Mouse (Mus musculus): ENCODE measurements around the gene Rrh. TPM values are rescaled to one million over a fixed set of nuclear protein-coding genes. Genes with fewer than 3 reads are reported as not detected.

The Rrh gene
- 0.60 TPM for polyA plus RNA-seq (2014; fragmentation: Illumina TruSeq; extraction: RNeasy Lipid Tissue Mini Kit (QIAGEN cat#74804); ENCODE audit: low read depth, low replicate concordance)

GRCm38 (mm10) chr3:129822206-129822775 lies at the start of gene Rrh:
Gene Rrh, minus strand, starts transcription at chr3:129822587.

DNA sequence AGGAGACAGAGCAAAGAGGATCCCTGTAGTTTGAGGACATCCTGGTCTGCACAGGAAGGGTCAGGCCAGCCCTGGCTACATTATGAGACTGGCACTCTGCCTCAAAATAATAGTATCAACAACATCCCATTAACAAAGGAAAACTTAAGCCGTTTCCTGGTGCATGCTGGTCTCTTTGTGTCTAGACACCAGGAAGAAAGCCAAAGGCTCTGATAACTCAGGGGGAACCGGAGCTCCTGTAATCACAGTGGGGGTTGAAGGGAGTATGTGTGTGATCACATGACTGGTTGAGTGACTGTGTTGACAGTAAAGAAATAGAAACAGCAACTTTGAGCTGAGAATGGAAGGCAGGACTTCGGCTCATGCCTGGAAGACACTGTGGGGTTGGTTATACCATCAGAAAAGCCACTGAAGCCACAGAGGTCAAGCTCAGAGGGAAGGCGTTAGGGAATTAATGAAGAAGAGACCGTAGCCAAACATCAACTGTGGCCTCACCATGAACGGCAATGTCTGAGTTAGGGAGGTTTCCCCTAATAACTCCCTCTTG lies 13.1 kb upstream of the Rrh start, which contains the start of gene Cfi:
TSS of gene Cfi (plus strand) at position 497 of the 547 bp plus-strand sequence.

DNA sequence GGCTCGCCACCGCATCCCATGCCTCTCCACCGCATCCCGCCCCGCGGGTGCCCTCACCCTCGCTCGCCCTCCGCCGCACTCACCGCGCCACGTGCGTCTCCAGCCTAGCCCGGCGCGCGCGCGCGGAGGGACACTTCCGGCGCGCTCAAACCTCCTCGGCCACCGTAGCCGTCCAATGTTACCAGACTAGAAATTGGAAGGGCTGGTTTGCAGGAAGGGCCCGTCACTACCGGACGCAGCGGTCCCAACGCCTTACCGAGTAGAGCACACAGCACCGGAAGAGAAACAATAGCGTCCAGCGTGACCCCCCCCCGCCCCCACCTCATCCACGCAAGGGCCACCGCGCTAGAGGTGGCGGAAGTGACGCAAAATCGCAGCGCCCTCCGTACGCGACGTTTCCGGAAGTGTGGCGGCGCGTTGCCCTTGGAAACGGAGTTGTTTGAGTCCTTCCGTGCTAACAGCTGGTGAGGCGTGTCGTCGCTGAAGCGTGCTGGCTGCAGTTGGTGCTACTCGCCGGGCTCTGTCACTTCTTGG lies 8.7 kb upstream of the Rrh start, which contains the start of gene Gar1:
TSS of gene Gar1 (minus strand) at position 362 of the 534 bp plus-strand sequence.

DNA sequence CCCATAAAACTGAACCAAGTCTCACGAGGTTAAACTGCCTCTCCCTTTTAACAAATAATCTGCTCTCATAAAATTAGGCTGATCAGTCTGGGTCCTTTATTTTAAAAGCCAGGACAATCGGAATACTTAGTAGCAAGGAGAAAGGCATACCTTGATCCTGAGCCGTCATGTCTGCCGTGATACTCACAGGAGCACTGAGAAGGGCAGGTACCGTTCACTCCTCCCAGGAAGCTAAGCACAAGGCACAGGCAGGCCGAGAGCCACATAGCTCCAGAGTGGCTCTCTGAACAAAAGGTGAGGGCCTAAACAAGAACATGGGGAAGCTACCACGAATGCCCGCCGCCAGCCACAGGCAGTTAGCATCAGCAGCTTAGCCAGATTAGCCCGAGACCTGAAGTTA lies 18.6 kb downstream of the Rrh start, which contains the start of gene Lrit3:
TSS of gene Lrit3 (minus strand) at position 266 of the 400 bp plus-strand sequence.

DNA sequence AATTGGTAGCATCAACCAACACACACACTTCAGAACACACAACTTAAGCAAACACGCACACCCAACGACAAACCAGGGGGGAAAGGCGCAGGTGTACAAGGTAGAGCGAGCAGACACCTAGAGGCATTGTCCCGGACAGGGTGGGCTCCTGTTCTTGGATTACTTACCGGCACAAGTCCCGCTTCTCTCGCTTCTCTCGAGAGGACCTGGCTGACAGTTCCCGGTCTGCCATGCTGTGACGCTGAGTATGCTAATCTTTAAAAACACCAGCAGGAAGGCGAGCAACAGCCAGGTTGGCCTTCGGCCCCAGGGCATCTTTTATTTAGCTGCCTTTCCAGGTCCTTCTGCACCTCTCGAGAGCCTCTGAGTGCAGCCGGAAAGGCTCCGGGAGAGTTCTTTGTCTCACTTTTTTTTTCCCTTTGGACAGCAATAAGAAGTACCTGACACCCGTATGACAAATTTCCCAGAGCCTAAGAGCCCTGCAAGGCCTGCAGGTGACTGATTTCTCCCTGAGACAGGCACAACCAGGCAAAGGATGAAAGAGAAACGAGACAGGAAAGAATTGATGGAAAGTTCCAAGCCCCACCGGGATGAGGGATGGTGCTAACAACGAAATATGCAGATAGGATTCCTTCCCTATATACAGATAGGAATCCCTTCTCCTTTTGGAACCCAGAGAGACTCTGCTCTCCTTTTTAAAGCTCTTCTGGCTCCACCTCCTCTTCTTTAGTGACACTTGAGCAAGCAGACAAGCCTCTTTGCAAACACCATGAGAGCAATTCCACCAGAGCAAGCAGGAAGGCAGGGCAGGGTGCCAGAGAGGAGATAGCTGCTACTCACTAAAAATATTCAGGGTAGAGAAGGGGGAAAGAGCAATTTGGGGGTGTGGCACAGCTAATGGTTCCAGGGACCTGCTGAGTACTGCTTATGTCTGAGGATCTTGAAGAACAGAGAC lies 67.5 kb downstream of the Rrh start, which contains the start of gene Egf:
TSS of gene Egf (minus strand) at position 667 of the 955 bp plus-strand sequence.

Other genes starting within 250 kb of the Rrh start
- gene Egf, start 67.3 kb downstream of the Rrh start, polyA plus RNA-seq (2014; fragmentation: Illumina TruSeq; extraction: RNeasy Lipid Tissue Mini Kit (QIAGEN cat#74804); ENCODE audit: low read depth, low replicate concordance), result 12.0 TPM
- gene Lrit3, start 18.6 kb downstream of the Rrh start, polyA plus RNA-seq (2014; fragmentation: Illumina TruSeq; extraction: RNeasy Lipid Tissue Mini Kit (QIAGEN cat#74804); ENCODE audit: low read depth, low replicate concordance), result 0.54 TPM
- 47.0 TPM for gene Gar1, start 8.8 kb upstream of the Rrh start, polyA plus RNA-seq (2014; fragmentation: Illumina TruSeq; extraction: RNeasy Lipid Tissue Mini Kit (QIAGEN cat#74804); ENCODE audit: low read depth, low replicate concordance)
- gene Cfi, start 13.3 kb upstream of the Rrh start, polyA plus RNA-seq (2014; fragmentation: Illumina TruSeq; extraction: RNeasy Lipid Tissue Mini Kit (QIAGEN cat#74804); ENCODE audit: low read depth, low replicate concordance), result not detected
- gene Pla2g12a, start 56.0 kb upstream of the Rrh start, polyA plus RNA-seq (2014; fragmentation: Illumina TruSeq; extraction: RNeasy Lipid Tissue Mini Kit (QIAGEN cat#74804); ENCODE audit: low read depth, low replicate concordance), result 6.6 TPM
- gene Casp6, start 78.8 kb upstream of the Rrh start, polyA plus RNA-seq (2014; fragmentation: Illumina TruSeq; extraction: RNeasy Lipid Tissue Mini Kit (QIAGEN cat#74804); ENCODE audit: low read depth, low replicate concordance), result 45.4 TPM
- 15.2 TPM for gene Mcub, start 147.6 kb upstream of the Rrh start, polyA plus RNA-seq (2014; fragmentation: Illumina TruSeq; extraction: RNeasy Lipid Tissue Mini Kit (QIAGEN cat#74804); ENCODE audit: low read depth, low replicate concordance)
- 49.4 TPM for gene Sec24b, start 239.0 kb upstream of the Rrh start, polyA plus RNA-seq (2014; fragmentation: Illumina TruSeq; extraction: RNeasy Lipid Tissue Mini Kit (QIAGEN cat#74804); ENCODE audit: low read depth, low replicate concordance)

All from sigmoid colon, adult 10 weeks (tissue).